Mouse (Mus musculus) kidney, postnatal 4 days (tissue): Measurements from ENCODE around the gene Mcrip2.

Experiments
- DNase-seq, 2 experiments: peaks; one replicate each; pipeline ENCODE4 v3.0.0; 2021; ENCODE audit warnings: mixed read lengths in 2 of 2

Mcrip2 gene

GRCm38 (mm10) chr17:25863681-25864080 lies 4.9 kb downstream of the Mcrip2 start:
- peak in 1 of 2 experiments; percentile 39 for DNase-seq

GRCm38 (mm10) chr17:25861704-25862612 lies 6.6 kb downstream of the Mcrip2 start:
- DNase-seq = no peak

- DNase-seq = peak; percentile 93 to 95
Observed at GRCm38 (mm10) chr17:25860832-25861703, 7.5 kb downstream of the Mcrip2 start, which contains the start of gene Wdr90. Gene Wdr90 (minus strand): TSS chr17:25861501.

GRCm38 (mm10) chr17:25860229-25860628 lies 8.3 kb downstream of the Mcrip2 start:
- no peak for DNase-seq

- DNase-seq = peak; percentile 96 to 97
Observed at GRCm38 (mm10) chr17:25844396-25844901, 24.1 kb downstream of the Mcrip2 start, which contains the start of gene Rhot2. Gene Rhot2 (minus strand): TSS chr17:25844851.

- DNase-seq = peak in 1 of 2 experiments; percentile 20
Observed at GRCm38 (mm10) chr17:25843636-25844395, 24.7 kb downstream of the Mcrip2 start.

- DNase-seq = no peak
Observed at GRCm38 (mm10) chr17:25843122-25843521, 25.4 kb downstream of the Mcrip2 start.

- DNase-seq = no peak
Observed at GRCm38 (mm10) chr17:25842509-25842908, 26.1 kb downstream of the Mcrip2 start.

- no peak for DNase-seq
Observed at GRCm38 (mm10) chr17:25841117-25841880, 27.3 kb downstream of the Mcrip2 start, which contains the start of gene Gm20683. Gene Gm20683 (minus strand): TSS chr17:25841763.

GRCm38 (mm10) chr17:25840519-25840918 lies 28.0 kb downstream of the Mcrip2 start:
- no peak for DNase-seq

GRCm38 (mm10) chr17:25839455-25840235 lies 28.9 kb downstream of the Mcrip2 start:
- DNase-seq = peak in 1 of 2 experiments; percentile 47

- DNase-seq = no peak
Observed at GRCm38 (mm10) chr17:25838904-25839303, 29.7 kb downstream of the Mcrip2 start.

GRCm38 (mm10) chr17:25837533-25837932 lies 31.0 kb downstream of the Mcrip2 start:
- no peak for DNase-seq

- DNase-seq = peak; percentile 76 to 86
Observed at GRCm38 (mm10) chr17:25837076-25837410, 31.5 kb downstream of the Mcrip2 start, which contains the start of gene Rhbdl1. Gene Rhbdl1 (minus strand): TSS chr17:25837295.

GRCm38 (mm10) chr17:25836397-25837075 lies 32.0 kb downstream of the Mcrip2 start:
- DNase-seq = peak; percentile 45 to 68

- peak in 1 of 2 experiments; percentile 36 for DNase-seq
Observed at GRCm38 (mm10) chr17:25835816-25836215, 32.7 kb downstream of the Mcrip2 start.

- DNase-seq = no peak
Observed at GRCm38 (mm10) chr17:25835301-25835700, 33.3 kb downstream of the Mcrip2 start.

- peak in 1 of 2 experiments; percentile 13 for DNase-seq
Observed at GRCm38 (mm10) chr17:25834595-25835222, 33.9 kb downstream of the Mcrip2 start.

GRCm38 (mm10) chr17:25833961-25834594 lies 34.5 kb downstream of the Mcrip2 start:
- DNase-seq = peak in 1 of 2 experiments; percentile 41
